Mouse (Mus musculus) neural tube, embryonic 15.5 days (tissue): ENCODE data around the gene Grik4. TPM values are rescaled to one million over a fixed set of nuclear protein-coding genes. Genes with fewer than 3 reads are reported as not detected.

ENCODE experiments used
- ATAC-seq: fragments of 200-750 bp; cut with Nextera tagmentation; 2 replicates; pipeline ENCODE4 v1.8.0; 2017; ENCODE audit warnings: mild to moderate bottlenecking, moderate TSS enrichment, moderate library complexity; ENCODE audit not compliant: low FRiP score
- H3K27ac ChIP-seq: fragments of 300-500 bp; sonication (generic); replicated peaks from 2 replicates; pipeline ENCODE4 v1.5.1; 2015; ENCODE audit warnings: mild to moderate bottlenecking, inconsistent platforms
- H3K27me3 ChIP-seq: fragments of 300-500 bp; sonication (generic); replicated peaks from 2 replicates; pipeline ENCODE4 v1.6.1; 2015; ENCODE audit warnings: inconsistent platforms
- H3K36me3 ChIP-seq: fragments of 300-500 bp; sonication (generic); 2 replicates; pipeline ENCODE4 v1.6.1; 2015; ENCODE audit warnings: inconsistent platforms
- H3K4me1 ChIP-seq: fragments of 300-500 bp; sonication (generic); 2 replicates; pipeline ENCODE4 v1.6.1; 2015; ENCODE audit warnings: inconsistent platforms
- H3K4me2 ChIP-seq: fragments of 300-500 bp; sonication (generic); 2 replicates; pipeline ENCODE4 v1.6.1; 2015; ENCODE audit warnings: inconsistent platforms, mild to moderate bottlenecking, moderate library complexity
- H3K4me3 ChIP-seq: fragments of 300-500 bp; sonication (generic); replicated peaks from 2 replicates; pipeline ENCODE4 v1.5.1; 2015; ENCODE audit warnings: mild to moderate bottlenecking, inconsistent platforms
- H3K9ac ChIP-seq: fragments of 300-500 bp; sonication (generic); replicated peaks from 2 replicates; pipeline ENCODE4 v1.6.1; 2015; ENCODE audit warnings: mild to moderate bottlenecking, inconsistent platforms
- H3K9me3 ChIP-seq: fragments of 300-500 bp; sonication (generic); replicated peaks from 2 replicates; pipeline ENCODE4 v1.6.1; 2016; ENCODE audit warnings: inconsistent platforms
- WGBS: fragments of 180-500 bp; shearing (Covaris S2); methylation state at CpG from one replicate; pipeline ENCODE4 v1.1.7; 2015; ENCODE audit warnings: mixed read lengths; 5-methylcytosine and 5-hydroxymethylcytosine counted together
- polyA plus RNA-seq: library from polyadenylated mRNA; unstranded; fragments of >200 nt; fragmentation: Nextera tagmentation; extraction: Ambion mirVana; gene quantifications from 2 replicates; pipeline ENCODE4 v1.2.1, GENCODE M21; 2015

The Grik4 gene
- polyA plus RNA-seq, 1 experiment from 2014 or later = 12.3 TPM

- ATAC-seq = no peak
- Histone ChIP-seq H3K27me3 (no peaks in the 10 kb centered on the region), H3K9me3 (no peaks in the 10 kb centered on the region), H3K36me3 (no peaks in the 10 kb centered on the region), H3K4me3 (no peak overlapping the region), H3K4me1 (peaks cover 22% of the 10 kb centered on the region), H3K4me2 (no peak overlapping the region), H3K9ac (no peak overlapping the region), H3K27ac (no peak overlapping the region)
- WGBS = 70% methylated on average over 10 of the region's 10 CpGs
Measured at GRCm38 (mm10) chr9:42614409-42614808, 329.9 kb downstream of the Grik4 start.

- no peaks in the 10 kb centered on the region for H3K27me3 ChIP-seq
- H3K4me2 ChIP-seq = no peak overlapping the region
- WGBS = 40% methylated on average over 6 of the region's 6 CpGs
- no peak overlapping the region for H3K9ac ChIP-seq
- H3K9me3 ChIP-seq = no peaks in the 10 kb centered on the region
- H3K27ac ChIP-seq = no peak overlapping the region
- no peaks in the 10 kb centered on the region for H3K36me3 ChIP-seq
- peaks cover 22% of the 10 kb centered on the region for H3K4me1 ChIP-seq
- H3K4me3 ChIP-seq = no peak overlapping the region
- ATAC-seq = no peak
Measured at GRCm38 (mm10) chr9:42613827-42614226, 330.5 kb downstream of the Grik4 start.

GRCm38 (mm10) chr9:42612482-42612991, 331.8 kb downstream of the Grik4 start:
- Histone ChIP-seq H3K27me3 (no peaks in the 10 kb centered on the region), H3K9me3 (no peaks in the 10 kb centered on the region), H3K4me1 (peaks cover 22% of the 10 kb centered on the region), H3K4me2 (no peak overlapping the region), H3K36me3 (no peaks in the 10 kb centered on the region), H3K4me3 (no peak overlapping the region), H3K27ac (no peak overlapping the region), H3K9ac (no peak overlapping the region)
- ATAC-seq = no peak
- WGBS = 75% methylated on average over 14 of the region's 14 CpGs

GRCm38 (mm10) chr9:42601445-42601844, 342.8 kb downstream of the Grik4 start:
- H3K4me3 ChIP-seq = no peak overlapping the region
- ATAC-seq = no peak
- peaks cover 8% of the 10 kb centered on the region; the same call in 1 of the 2 replicates for H3K4me1 ChIP-seq
- no peak overlapping the region for H3K9ac ChIP-seq
- WGBS = 26% methylated on average over 3 of the region's 3 CpGs
- H3K27me3 ChIP-seq = no peaks in the 10 kb centered on the region
- no peak overlapping the region for H3K27ac ChIP-seq
- 0 out of 2 replicates have a peak, but pooled peaks cover 3% of the 10 kb centered on the region for H3K9me3 ChIP-seq
- H3K36me3 ChIP-seq = no peaks in the 10 kb centered on the region
- no peak overlapping the region for H3K4me2 ChIP-seq

GRCm38 (mm10) chr9:42597525-42597924, 346.8 kb downstream of the Grik4 start:
- WGBS = 38% methylated on average over 9 of the region's 9 CpGs
- Histone ChIP-seq H3K9ac (no peak overlapping the region), H3K9me3 (no peaks in the 10 kb centered on the region), H3K36me3 (no peaks in the 10 kb centered on the region), H3K27me3 (no peaks in the 10 kb centered on the region), H3K4me1 (peaks cover 8% of the 10 kb centered on the region; the same call in 1 of the 2 replicates), H3K4me3 (no peak overlapping the region), H3K4me2 (no peak overlapping the region), H3K27ac (no peak overlapping the region)
- ATAC-seq = no peak

GRCm38 (mm10) chr9:42578511-42578910, 365.8 kb downstream of the Grik4 start:
- H3K4me1 ChIP-seq = peaks cover 12% of the 10 kb centered on the region
- H3K4me2 ChIP-seq = no peak overlapping the region
- H3K36me3 ChIP-seq = peaks cover 6% of the 10 kb centered on the region; the same call in 1 of the 2 replicates
- H3K27me3 ChIP-seq = no peaks in the 10 kb centered on the region
- H3K27ac ChIP-seq = no peak overlapping the region
- no peaks in the 10 kb centered on the region for H3K9me3 ChIP-seq
- ATAC-seq = no peak
- WGBS = 67% methylated on average over 7 of the region's 7 CpGs
- no peak overlapping the region for H3K9ac ChIP-seq
- no peak overlapping the region for H3K4me3 ChIP-seq

GRCm38 (mm10) chr9:42578106-42578505, 366.2 kb downstream of the Grik4 start:
- Histone ChIP-seq H3K27ac (no peak overlapping the region), H3K36me3 (peaks cover 6% of the 10 kb centered on the region; the same call in 1 of the 2 replicates), H3K4me2 (no peak overlapping the region), H3K4me1 (peaks cover 15% of the 10 kb centered on the region), H3K4me3 (no peak overlapping the region), H3K9me3 (no peaks in the 10 kb centered on the region), H3K27me3 (no peaks in the 10 kb centered on the region), H3K9ac (no peak overlapping the region)
- ATAC-seq = no peak
- 84% methylated on average over 7 of the region's 7 CpGs for WGBS

GRCm38 (mm10) chr9:42573616-42574350, 370.5 kb downstream of the Grik4 start:
- H3K36me3 ChIP-seq = no peaks in the 10 kb centered on the region
- no peaks in the 10 kb centered on the region for H3K27me3 ChIP-seq
- peak overlapping the region; percentile 45 for H3K27ac ChIP-seq
- no peak overlapping the region for H3K4me3 ChIP-seq
- no peak overlapping the region for H3K9ac ChIP-seq
- ATAC-seq = peak; percentile 56
- 30% methylated on average over 14 of the region's 14 CpGs for WGBS
- peaks cover 28% of the 10 kb centered on the region for H3K4me1 ChIP-seq
- H3K9me3 ChIP-seq = no peaks in the 10 kb centered on the region
- peak overlapping the region; percentile 39 for H3K4me2 ChIP-seq

- Histone ChIP-seq H3K4me3 (no peak overlapping the region), H3K9ac (no peak overlapping the region), H3K4me1 (peaks cover 24% of the 10 kb centered on the region), H3K9me3 (no peaks in the 10 kb centered on the region), H3K36me3 (no peaks in the 10 kb centered on the region), H3K27ac (peak overlapping the region; percentile 45), H3K4me2 (peak overlapping the region; percentile 39), H3K27me3 (no peaks in the 10 kb centered on the region)
- WGBS = 9% methylated on average over 6 of the region's 6 CpGs
- ATAC-seq = peak; percentile 76
Measured at GRCm38 (mm10) chr9:42573180-42573579, 371.1 kb downstream of the Grik4 start.

- WGBS = 93% methylated on average over 4 of the region's 4 CpGs
- Histone ChIP-seq H3K27me3 (no peaks in the 10 kb centered on the region), H3K4me2 (no peak overlapping the region), H3K36me3 (0 out of 2 replicates have a peak, but pooled peaks cover 4% of the 10 kb centered on the region), H3K4me3 (no peak overlapping the region), H3K9ac (no peak overlapping the region), H3K27ac (no peak overlapping the region), H3K9me3 (no peaks in the 10 kb centered on the region), H3K4me1 (peaks cover 11% of the 10 kb centered on the region)
- ATAC-seq = no peak
Measured at GRCm38 (mm10) chr9:42565921-42566320, 378.4 kb downstream of the Grik4 start.

GRCm38 (mm10) chr9:42555186-42555585, 389.1 kb downstream of the Grik4 start:
- no peaks in the 10 kb centered on the region for H3K27me3 ChIP-seq
- H3K4me3 ChIP-seq = no peak overlapping the region
- no peaks in the 10 kb centered on the region for H3K36me3 ChIP-seq
- H3K4me2 ChIP-seq = no peak overlapping the region
- peaks cover 3% of the 10 kb centered on the region; the same call in 1 of the 2 replicates for H3K4me1 ChIP-seq
- WGBS = 95% methylated on average over 1 of the region's 1 CpGs
- H3K27ac ChIP-seq = no peak overlapping the region
- H3K9ac ChIP-seq = no peak overlapping the region
- ATAC-seq = no peak
- H3K9me3 ChIP-seq = 0 out of 2 replicates have a peak, but pooled peaks cover 3% of the 10 kb centered on the region

- Histone ChIP-seq H3K4me1 (peaks cover 4% of the 10 kb centered on the region; the same call in 1 of the 2 replicates), H3K9ac (no peak overlapping the region), H3K27me3 (no peaks in the 10 kb centered on the region), H3K9me3 (no peaks in the 10 kb centered on the region), H3K4me2 (no peak overlapping the region), H3K4me3 (no peak overlapping the region), H3K36me3 (no peaks in the 10 kb centered on the region), H3K27ac (no peak overlapping the region)
- peak; percentile 77 for ATAC-seq
- WGBS = 18% methylated on average over 13 of the region's 13 CpGs
Measured at GRCm38 (mm10) chr9:42550116-42550515, 394.2 kb downstream of the Grik4 start.
